Mouse (Mus musculus) liver, adult 2 months (tissue): ENCODE results near the gene Heg1. TPM values are rescaled to one million over a fixed set of nuclear protein-coding genes. Genes with fewer than 3 reads are reported as not detected.

Experiments
- DNase-seq: peaks from one replicate; pipeline ENCODE4 v3.0.0-alpha.2; 2011; ENCODE audit warnings: low read depth, low spot score; ENCODE audit errors: extremely low read depth
- H3K27ac ChIP-seq: fragments of 200-500 bp; replicated peaks from 2 replicates; pipeline ENCODE4 v1.5.1; 2012; ENCODE audit warnings: low read depth, mild to moderate bottlenecking, control low read depth, inconsistent platforms, low read length; ENCODE audit not compliant: insufficient read depth
- H3K27me3 ChIP-seq: fragments of 200-500 bp; 2 replicates; pipeline ENCODE4 v1.6.1; 2012; ENCODE audit warnings: mild to moderate bottlenecking, moderate library complexity, low read length, inconsistent platforms; ENCODE audit not compliant: control insufficient read depth, insufficient read depth
- H3K36me3 ChIP-seq: fragments of 200-500 bp; 2 replicates; pipeline ENCODE4 v1.6.1; 2012; ENCODE audit warnings: low read length, inconsistent platforms; ENCODE audit not compliant: control insufficient read depth, insufficient read depth
- H3K4me1 ChIP-seq: fragments of 200-500 bp; 2 replicates; pipeline ENCODE4 v1.6.1; 2011; ENCODE audit warnings: low read length; ENCODE audit not compliant: control insufficient read depth, insufficient read depth
- H3K4me3 ChIP-seq: fragments of 200-500 bp; 2 replicates; pipeline ENCODE4 v1.5.1; 2011; ENCODE audit warnings: low read depth, mild to moderate bottlenecking, control low read depth, low read length, moderate library complexity; ENCODE audit not compliant: insufficient read depth
- H3K79me2 ChIP-seq: fragments of 200-500 bp; 2 replicates; pipeline ENCODE4 v1.6.1; 2012; ENCODE audit warnings: inconsistent platforms, mild to moderate bottlenecking, low read length, moderate library complexity; ENCODE audit not compliant: control insufficient read depth, insufficient read depth
- H3K9ac ChIP-seq: fragments of 200-500 bp; 2 replicates; pipeline ENCODE4 v1.6.1; 2012; ENCODE audit warnings: low read depth, mild to moderate bottlenecking, control low read depth, inconsistent platforms, low read length
- CTCF ChIP-seq: fragments of 200-500 bp; IDR thresholded peaks from 2 replicates; pipeline ENCODE4 v1.5.1; 2011; ENCODE audit warnings: low read depth, low read length, control low read depth
- POLR2A ChIP-seq: fragments of 200-500 bp; IDR thresholded peaks from 2 replicates; pipeline ENCODE4 v1.6.1; 2011; ENCODE audit warnings: low read length, control low read depth; ENCODE audit not compliant: insufficient read depth; ENCODE audit errors: extremely low read depth
- WGBS: fragments of 180-500 bp; shearing (Covaris S2); methylation state at CpG from one replicate; pipeline ENCODE4 v1.1.7; 2018; 5-methylcytosine and 5-hydroxymethylcytosine counted together
- polyA plus RNA-seq: library from polyadenylated mRNA; depleted of rRNA; stranded (reverse); fragments of >200 nt; gene quantifications from 2 replicates; pipeline ENCODE4 v1.2.3, GENCODE M21; 2012
- total RNA-seq: library from RNA; depleted of rRNA; stranded (reverse); fragments of >200 nt; gene quantifications from 2 replicates; pipeline ENCODE4 v1.2.3, GENCODE M21; 2014

The Heg1 gene
- total and polyA plus RNA-seq, 2 experiments, result 5.8 to 8.6 TPM

GRCm38 (mm10) chr16:33736746-33737145 lies 52.6 kb downstream of the Heg1 start:
- TF ChIP-seq POLR2A (no peak), CTCF (no peak)
- Histone ChIP-seq H3K9ac (no peak overlapping the region), H3K36me3 (peaks cover 3% of the 10 kb centered on the region; the same call in 1 of the 2 replicates), H3K4me3 (no peak overlapping the region), H3K79me2 (no peaks in the 10 kb centered on the region), H3K27me3 (no peaks in the 10 kb centered on the region), H3K4me1 (peaks cover 8% of the 10 kb centered on the region; the same call in 1 of the 2 replicates), H3K27ac (no peak overlapping the region)
- 93% methylated on average over 6 of the region's 6 CpGs for WGBS
- DNase-seq, result no peak

GRCm38 (mm10) chr16:33738949-33739719 lies 55.0 kb downstream of the Heg1 start:
- no peaks in the 10 kb centered on the region for H3K27me3 ChIP-seq
- no peak overlapping the region for H3K4me3 ChIP-seq
- 84% methylated on average over 7 of the region's 7 CpGs for WGBS
- no peak for DNase-seq
- H3K4me1 ChIP-seq, result peaks cover 8% of the 10 kb centered on the region; the same call in 1 of the 2 replicates
- H3K79me2 ChIP-seq, result no peaks in the 10 kb centered on the region
- no peak overlapping the region for H3K9ac ChIP-seq
- no peak for TF ChIP-seq POLR2A
- no peak for TF ChIP-seq CTCF
- no peak overlapping the region for H3K27ac ChIP-seq
- H3K36me3 ChIP-seq, result no peaks in the 10 kb centered on the region

- 40% methylated on average over 3 of the region's 3 CpGs for WGBS
- Histone ChIP-seq H3K27me3 (no peaks in the 10 kb centered on the region), H3K9ac (no peak overlapping the region), H3K27ac (no peak overlapping the region), H3K36me3 (no peaks in the 10 kb centered on the region), H3K79me2 (no peaks in the 10 kb centered on the region), H3K4me3 (no peak overlapping the region), H3K4me1 (peaks cover 8% of the 10 kb centered on the region; the same call in 1 of the 2 replicates)
- TF ChIP-seq CTCF (peak; percentile 80), POLR2A (no peak)
- peak; percentile 61 for DNase-seq
Observed at GRCm38 (mm10) chr16:33739802-33740201, 55.6 kb downstream of the Heg1 start.

GRCm38 (mm10) chr16:33740416-33740815 lies 56.2 kb downstream of the Heg1 start:
- Histone ChIP-seq H3K27ac (no peak overlapping the region), H3K27me3 (no peaks in the 10 kb centered on the region), H3K4me1 (peaks cover 8% of the 10 kb centered on the region; the same call in 1 of the 2 replicates), H3K4me3 (no peak overlapping the region), H3K79me2 (no peaks in the 10 kb centered on the region), H3K36me3 (no peaks in the 10 kb centered on the region), H3K9ac (no peak overlapping the region)
- TF ChIP-seq CTCF (no peak), POLR2A (no peak)
- no peak for DNase-seq
- 54% methylated on average over 6 of the region's 6 CpGs for WGBS

- H3K9ac ChIP-seq, result no peak overlapping the region
- no peak for TF ChIP-seq POLR2A
- H3K79me2 ChIP-seq, result no peaks in the 10 kb centered on the region
- H3K27ac ChIP-seq, result no peak overlapping the region
- no peak for DNase-seq
- 81% methylated on average over 5 of the region's 5 CpGs for WGBS
- H3K27me3 ChIP-seq, result no peaks in the 10 kb centered on the region
- H3K4me1 ChIP-seq, result peaks cover 8% of the 10 kb centered on the region; the same call in 1 of the 2 replicates
- no peaks in the 10 kb centered on the region for H3K36me3 ChIP-seq
- no peak overlapping the region for H3K4me3 ChIP-seq
Observed at GRCm38 (mm10) chr16:33741795-33742194, 57.6 kb downstream of the Heg1 start.

GRCm38 (mm10) chr16:33742233-33742632 lies 58.1 kb downstream of the Heg1 start:
- Histone ChIP-seq H3K4me3 (no peak overlapping the region), H3K79me2 (no peaks in the 10 kb centered on the region), H3K27me3 (no peaks in the 10 kb centered on the region), H3K27ac (no peak overlapping the region), H3K36me3 (no peaks in the 10 kb centered on the region), H3K4me1 (peaks cover 8% of the 10 kb centered on the region; the same call in 1 of the 2 replicates), H3K9ac (no peak overlapping the region)
- no peak for DNase-seq
- no peak for TF ChIP-seq POLR2A
- TF ChIP-seq CTCF, result no peak
- WGBS, result 87% methylated on average over 9 of the region's 9 CpGs
